ENCODE assay signal across 8 mouse cellular contexts in genomic region chr17:56756703-56757399, GRCm38 (mm10). TPM values are rescaled to one million over a fixed set of nuclear protein-coding genes. Genes with fewer than 3 reads are reported as not detected.
A peak's percentile ranks its signal among the peaks of the same experiment; 100 is the strongest.
DNase-seq lines count a peak whose midpoint lies in the region; ATAC-seq and TF ChIP-seq lines count a peak whose summit lies in the region.

No protein-coding gene starts in this region.

- DNase-seq in left cerebral cortex, adult 2 months (ENCODE audit: extremely low spot score in 1 of 2, low spot score in 2 of 2), result no peak
- DNase-seq in left cerebral cortex, postnatal 25 days (ENCODE audit: low spot score in 2 of 2), result no peak
- DNase-seq in hindbrain, embryonic 14.5 days (ENCODE audit: low spot score), result no peak
- no peak for DNase-seq in layer of hippocampus, adult 11-12 months (ENCODE audit: low spot score)
- DNase-seq in layer of hippocampus, adult 8-10 months (ENCODE audit: low spot score in 2 of 2), result no peak

- peaks cover 75% of the 10 kb centered on the region for H3K27me3 ChIP-seq in embryonic facial prominence, embryonic 12.5 days
- peaks cover 80% of the 10 kb centered on the region for H3K27me3 ChIP-seq in hindbrain, embryonic 14.5 days (ENCODE audit: control insufficient read depth, insufficient read depth, low read length)
- H3K27me3 ChIP-seq in liver, embryonic 12.5 days (replicated peaks), result peaks cover 62% of the 10 kb centered on the region

- H3K9ac ChIP-seq in embryonic facial prominence, embryonic 12.5 days, result peak overlapping the region; percentile 63
- peak overlapping the region; percentile 44 for H3K9ac ChIP-seq in hindbrain, embryonic 14.5 days
- H3K9ac ChIP-seq in liver, embryonic 12.5 days, result peak overlapping the region; percentile 77

- H3K9me3 ChIP-seq in embryonic facial prominence, embryonic 12.5 days, result no peaks in the 10 kb centered on the region
- H3K9me3 ChIP-seq in hindbrain, embryonic 14.5 days (ENCODE audit: control insufficient read depth, low read length), result no peaks in the 10 kb centered on the region
- no peaks in the 10 kb centered on the region for H3K9me3 ChIP-seq in liver, embryonic 12.5 days (replicated peaks)

- H3K4me3 ChIP-seq in left cerebral cortex, adult 2 months, result peak overlapping the region; percentile 36
- peak overlapping the region; percentile 51 for H3K4me3 ChIP-seq in embryonic facial prominence, embryonic 12.5 days
- peak overlapping the region; percentile 37 for H3K4me3 ChIP-seq in hindbrain, embryonic 14.5 days (replicated peaks; ENCODE audit: low read length)
- H3K4me3 ChIP-seq in liver, embryonic 12.5 days, result peak overlapping the region; percentile 60
- peak overlapping the region; percentile 47 for H3K4me3 ChIP-seq in olfactory bulb, adult 2 months (ENCODE audit: insufficient read depth, low read depth, low read length)

- ATAC-seq in embryonic facial prominence, embryonic 12.5 days (ENCODE audit: insufficient number of reproducible peaks, insufficient read depth, low FRiP score, low TSS enrichment), result 0 out of 2 replicates have a peak, but pooled peaks have one; percentile 1
- no peak for ATAC-seq in hindbrain, embryonic 14.5 days (ENCODE audit: low FRiP score)
- ATAC-seq in liver, embryonic 12.5 days, result peak; percentile 3; the same call in 1 of the 2 replicates

- H3K27ac ChIP-seq in left cerebral cortex, adult 2 months, result no peak overlapping the region
- H3K27ac ChIP-seq in embryonic facial prominence, embryonic 12.5 days, result no peak overlapping the region
- H3K27ac ChIP-seq in hindbrain, embryonic 14.5 days, result no peak overlapping the region
- H3K27ac ChIP-seq in liver, embryonic 12.5 days, result no peak overlapping the region
- no peak overlapping the region for H3K27ac ChIP-seq in olfactory bulb, adult 2 months (ENCODE audit: insufficient read depth, low read depth, low read length)

- TF ChIP-seq POLR2A in olfactory bulb, adult 2 months (IDR thresholded peaks at IDR 0.05; ENCODE audit: insufficient read depth, low read depth, low read length), result no peak

- peaks cover 31% of the 10 kb centered on the region for H3K4me1 ChIP-seq in embryonic facial prominence, embryonic 12.5 days
- H3K4me1 ChIP-seq in hindbrain, embryonic 14.5 days (replicated peaks; ENCODE audit: control insufficient read depth, insufficient read depth, low read length), result peaks cover 8% of the 10 kb centered on the region; the same call in 1 of the 2 replicates
- H3K4me1 ChIP-seq in liver, embryonic 12.5 days, result peaks cover 74% of the 10 kb centered on the region
- peaks cover 19% of the 10 kb centered on the region for H3K4me1 ChIP-seq in olfactory bulb, adult 2 months (ENCODE audit: control insufficient read depth, insufficient read depth, low read length)

- H3K36me3 ChIP-seq in embryonic facial prominence, embryonic 12.5 days, result no peaks in the 10 kb centered on the region
- no peaks in the 10 kb centered on the region for H3K36me3 ChIP-seq in hindbrain, embryonic 14.5 days (replicated peaks; ENCODE audit: control insufficient read depth, insufficient read depth)
- no peaks in the 10 kb centered on the region for H3K36me3 ChIP-seq in liver, embryonic 12.5 days

- TF ChIP-seq CTCF in left cerebral cortex, adult 2 months (IDR thresholded peaks at IDR 0.05), result peak; percentile 41
- TF ChIP-seq CTCF in olfactory bulb, adult 2 months (IDR thresholded peaks at IDR 0.05; ENCODE audit: insufficient read depth, low read depth, low read length), result no peak

- H3K4me2 ChIP-seq in embryonic facial prominence, embryonic 12.5 days (replicated peaks), result peak overlapping the region; percentile 99
- peak overlapping the region; percentile 74 for H3K4me2 ChIP-seq in hindbrain, embryonic 14.5 days (replicated peaks)
- peak overlapping the region; percentile 97 for H3K4me2 ChIP-seq in liver, embryonic 12.5 days

- intact Hi-C loops in left cerebral cortex, adult 2 months (cut with DNase I), result loop anchor here (1.0 kb wide), 1 partner anchor 40 kb away; the partner anchor contains the start of gene Ndufa11
- intact Hi-C loops in left cerebral cortex, postnatal 25 days (cut with DNase I), result no loop called here

- 2% methylated on average over 51 of the region's 51 CpGs for WGBS in embryonic facial prominence, embryonic 12.5 days
- 1% methylated on average over 51 of the region's 51 CpGs for WGBS in hindbrain, embryonic 14.5 days
- 2% methylated on average over 51 of the region's 51 CpGs for WGBS in liver, embryonic 12.5 days (ENCODE audit: insufficient replicate concordance)
- WGBS in olfactory bulb, adult 2 months, result 2% methylated on average over 51 of the region's 51 CpGs

RNA-seq across cellular contexts. Expression of gene Nrtn, which starts 0.5 kb away (rescaled TPM):
- 1 to 10 TPM; 4.1 to 4.5 TPM for total RNA-seq in left cerebral cortex, adult 2 months (2021)
- total RNA-seq in left cerebral cortex, postnatal 25 days (2021), result 1 to 10 TPM; 3.8 to 4.1 TPM
- polyA plus RNA-seq in embryonic facial prominence, embryonic 12.5 days (2016; fragmentation: Nextera tagmentation; extraction: Ambion mirVana), result 10.9 and 11.9 TPM in 2 replicates
- polyA plus RNA-seq in hindbrain, embryonic 14.5 days (2014; fragmentation: Nextera tagmentation; extraction: Ambion mirVana), result 2.8 and 3.8 TPM in 2 replicates
- 3.2 and 4.1 TPM in 2 replicates for polyA plus RNA-seq in liver, embryonic 12.5 days (2016; fragmentation: Nextera tagmentation; extraction: Ambion mirVana)
- not detected in 2 replicates for polyA plus RNA-seq in olfactory bulb, adult 2 months (2012; ENCODE audit: insufficient read depth, insufficient read length, low replicate concordance, missing spikeins)
- 1 to 10 TPM; 2.3 to 3.3 (median 2.6) TPM for total RNA-seq in layer of hippocampus, adult 8-10 months (2022)

RNA-seq across cellular contexts. Expression of gene Dus3l, which starts 7.7 kb away (rescaled TPM):
- 10 to 100 TPM; 69.0 to 73.5 TPM for total RNA-seq in left cerebral cortex, adult 2 months (2021)
- 10 to 100 TPM; 64.1 to 64.6 TPM for total RNA-seq in left cerebral cortex, postnatal 25 days (2021)
- polyA plus RNA-seq in embryonic facial prominence, embryonic 12.5 days (2016; fragmentation: Nextera tagmentation; extraction: Ambion mirVana), result 44.1 and 47.2 TPM in 2 replicates
- polyA plus RNA-seq in hindbrain, embryonic 14.5 days (2014; fragmentation: Nextera tagmentation; extraction: Ambion mirVana), result 76.9 and 81.9 TPM in 2 replicates
- 24.1 and 24.6 TPM in 2 replicates for polyA plus RNA-seq in liver, embryonic 12.5 days (2016; fragmentation: Nextera tagmentation; extraction: Ambion mirVana)
- not detected in 2 replicates for polyA plus RNA-seq in olfactory bulb, adult 2 months (2012; ENCODE audit: insufficient read depth, insufficient read length, low replicate concordance, missing spikeins)
- 10 to 100 TPM; 65.0 to 75.5 (median 71.4) TPM for total RNA-seq in layer of hippocampus, adult 8-10 months (2022)

RNA-seq across cellular contexts. Expression of gene Prr22, which starts 13.2 kb away (rescaled TPM):
- total RNA-seq in left cerebral cortex, adult 2 months (2021), result 1 to 10 TPM; 1.3 to 2.6 TPM
- 1 to 10 TPM; 1.1 to 1.2 TPM for total RNA-seq in left cerebral cortex, postnatal 25 days (2021)
- polyA plus RNA-seq in embryonic facial prominence, embryonic 12.5 days (2016; fragmentation: Nextera tagmentation; extraction: Ambion mirVana), result 1.4 TPM in 2 replicates
- polyA plus RNA-seq in hindbrain, embryonic 14.5 days (2014; fragmentation: Nextera tagmentation; extraction: Ambion mirVana), result 0.76 and 0.78 TPM in 2 replicates
- 1.1 and 1.2 TPM in 2 replicates for polyA plus RNA-seq in liver, embryonic 12.5 days (2016; fragmentation: Nextera tagmentation; extraction: Ambion mirVana)
- not detected in 2 replicates for polyA plus RNA-seq in olfactory bulb, adult 2 months (2012; ENCODE audit: insufficient read depth, insufficient read length, low replicate concordance, missing spikeins)
- 1 to 10 TPM in 3 of 4 experiments, under 1 TPM in 1; 0.68 to 1.8 (median 1.6) TPM for total RNA-seq in layer of hippocampus, adult 8-10 months (2022)

RNA-seq across cellular contexts. Expression of gene Vmac, which starts 39.0 kb away (rescaled TPM):
- total RNA-seq in left cerebral cortex, adult 2 months (2021), result 10 to 100 TPM in 1 of 2 experiments, 1 to 10 TPM in 1; 8.8 to 12.7 TPM
- total RNA-seq in left cerebral cortex, postnatal 25 days (2021), result 10 to 100 TPM; 11.0 to 12.3 TPM
- 19.4 and 20.8 TPM in 2 replicates for polyA plus RNA-seq in embryonic facial prominence, embryonic 12.5 days (2016; fragmentation: Nextera tagmentation; extraction: Ambion mirVana)
- 15.9 and 22.9 TPM in 2 replicates for polyA plus RNA-seq in hindbrain, embryonic 14.5 days (2014; fragmentation: Nextera tagmentation; extraction: Ambion mirVana)
- 3.8 and 4.0 TPM in 2 replicates for polyA plus RNA-seq in liver, embryonic 12.5 days (2016; fragmentation: Nextera tagmentation; extraction: Ambion mirVana)
- not detected in 2 replicates for polyA plus RNA-seq in olfactory bulb, adult 2 months (2012; ENCODE audit: insufficient read depth, insufficient read length, low replicate concordance, missing spikeins)
- total RNA-seq in layer of hippocampus, adult 8-10 months (2022), result 10 to 100 TPM; 10.3 to 15.4 (median 12.5) TPM

RNA-seq across cellular contexts. Expression of gene Ndufa11, which starts 39.3 kb away (rescaled TPM):
- 100 to 1,000 TPM; 202 to 208 TPM for total RNA-seq in left cerebral cortex, adult 2 months (2021)
- total RNA-seq in left cerebral cortex, postnatal 25 days (2021), result 100 to 1,000 TPM; 227 to 237 TPM
- 371 and 409 TPM in 2 replicates for polyA plus RNA-seq in embryonic facial prominence, embryonic 12.5 days (2016; fragmentation: Nextera tagmentation; extraction: Ambion mirVana)
- 577 and 678 TPM in 2 replicates for polyA plus RNA-seq in hindbrain, embryonic 14.5 days (2014; fragmentation: Nextera tagmentation; extraction: Ambion mirVana)
- 265 and 282 TPM in 2 replicates for polyA plus RNA-seq in liver, embryonic 12.5 days (2016; fragmentation: Nextera tagmentation; extraction: Ambion mirVana)
- not detected in 2 replicates for polyA plus RNA-seq in olfactory bulb, adult 2 months (2012; ENCODE audit: insufficient read depth, insufficient read length, low replicate concordance, missing spikeins)
- total RNA-seq in layer of hippocampus, adult 8-10 months (2022), result 100 to 1,000 TPM; 161 to 224 (median 198) TPM
